Mouse (Mus musculus) forebrain, embryonic 11.5 days (tissue): ENCODE data around the gene Dab1. TPM values are rescaled to one million over a fixed set of nuclear protein-coding genes. Genes with fewer than 3 reads are reported as not detected.

Experiments used
- ATAC-seq: fragments of 200-750 bp; cut with Nextera tagmentation; replicated peaks from 2 replicates; pipeline ENCODE4 v1.8.0; 2017; ENCODE audit warnings: moderate TSS enrichment; ENCODE audit not compliant: low FRiP score
- DNase-seq: peaks from one replicate; pipeline ENCODE4 v3.0.0-alpha.2; 2017; ENCODE audit warnings: low spot score
- H3K27ac ChIP-seq: fragments of 300-500 bp; sonication (generic); 2 replicates; pipeline ENCODE4 v1.5.1; 2014; ENCODE audit warnings: low read depth, low read length
- H3K27me3 ChIP-seq: fragments of 300-500 bp; sonication (generic); 2 replicates; pipeline ENCODE4 v1.6.1; 2014; ENCODE audit warnings: mild to moderate bottlenecking, low read length, mixed read lengths; ENCODE audit not compliant: control insufficient read depth, insufficient read depth
- H3K36me3 ChIP-seq: fragments of 300-500 bp; sonication (generic); 2 replicates; pipeline ENCODE4 v1.6.1; 2014; ENCODE audit warnings: mild to moderate bottlenecking, low read length, moderate library complexity, mixed read lengths; ENCODE audit not compliant: control insufficient read depth, insufficient read depth
- H3K4me1 ChIP-seq: fragments of 300-500 bp; sonication (generic); replicated peaks from 2 replicates; pipeline ENCODE4 v1.6.1; 2014; ENCODE audit warnings: low read length, mixed read lengths; ENCODE audit not compliant: control insufficient read depth, insufficient read depth
- H3K4me2 ChIP-seq: fragments of 300-500 bp; sonication (generic); 2 replicates; pipeline ENCODE4 v1.6.1; 2014; ENCODE audit warnings: low read depth, mild to moderate bottlenecking, low read length, moderate library complexity, mixed read lengths; ENCODE audit not compliant: severe bottlenecking
- H3K4me3 ChIP-seq: fragments of 300-500 bp; sonication (generic); 2 replicates; pipeline ENCODE4 v1.5.1; 2014; ENCODE audit warnings: low read depth, low read length
- H3K9ac ChIP-seq: fragments of 300-500 bp; sonication (generic); 2 replicates; pipeline ENCODE4 v1.6.1; 2014; ENCODE audit warnings: low read length
- H3K9me3 ChIP-seq: fragments of 300-500 bp; sonication (generic); 2 replicates; pipeline ENCODE4 v1.6.1; 2016; ENCODE audit warnings: low read length, mixed read lengths; ENCODE audit not compliant: control insufficient read depth
- WGBS: fragments of 180-500 bp; shearing (Covaris S2); extraction: QIAGEN DNeasy Blood & Tissue Kit; methylation state at CpG from one replicate; pipeline ENCODE4 v1.1.7; 2014; 5-methylcytosine and 5-hydroxymethylcytosine counted together
- polyA plus RNA-seq: library from polyadenylated mRNA; unstranded; fragments of >200 nt; fragmentation: Nextera tagmentation; extraction: Ambion mirVana; gene quantifications from 2 replicates; pipeline ENCODE4 v1.2.1, GENCODE M21; 2014

The Dab1 gene
- polyA plus RNA-seq, 1 experiment from 2014 or later, result 51.6 TPM

DNA sequence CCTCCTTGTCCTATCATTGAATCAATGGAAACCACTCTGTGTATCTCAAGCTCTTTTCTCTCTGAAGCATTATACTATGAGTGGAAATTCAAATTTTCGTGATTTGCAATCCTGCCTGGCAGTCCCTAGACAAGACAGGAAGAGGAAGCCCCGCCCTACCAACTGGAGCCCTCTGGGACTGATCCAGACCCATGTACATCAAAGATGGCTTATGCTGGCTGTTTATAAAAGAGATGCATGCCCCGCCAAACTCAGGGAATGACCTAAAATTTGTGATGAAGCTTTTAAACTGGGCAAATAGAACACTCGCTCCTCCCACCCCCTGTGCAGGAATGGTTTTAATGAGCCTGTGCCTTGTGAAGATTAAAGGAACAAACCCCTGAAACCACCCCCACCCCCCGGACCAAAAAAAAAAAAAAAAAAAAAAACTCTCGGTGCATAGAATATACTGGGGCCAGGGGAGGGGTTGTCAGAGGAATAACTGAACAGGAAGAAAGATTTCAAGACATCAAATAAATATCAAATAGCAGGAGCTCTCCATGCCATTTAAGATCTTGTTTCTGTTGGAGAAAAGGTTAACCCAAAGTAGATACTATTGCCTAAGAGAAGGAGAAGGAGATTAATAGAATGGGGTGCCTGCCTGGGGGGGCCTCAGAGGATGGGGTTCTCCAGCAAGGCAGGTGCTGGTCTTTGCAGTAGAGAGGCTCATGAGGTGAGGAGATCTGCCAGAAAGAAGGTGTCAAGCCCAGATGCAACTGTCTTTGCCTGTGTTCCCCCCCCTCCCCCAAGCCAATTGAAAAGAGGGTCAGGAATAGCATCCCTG, 1024.6 kb downstream of the Dab1 start:
- Histone ChIP-seq H3K36me3 (no peaks in the 10 kb centered on the region), H3K4me3 (no peak overlapping the region), H3K4me2 (no peak overlapping the region), H3K4me1 (no peaks in the 10 kb centered on the region; the same call in 1 of the 2 replicates), H3K27ac (no peak overlapping the region), H3K9me3 (no peaks in the 10 kb centered on the region), H3K27me3 (no peaks in the 10 kb centered on the region), H3K9ac (no peak overlapping the region)
- WGBS, result 46% methylated on average over 6 of the region's 6 CpGs
- DNase-seq (peak; percentile 58), ATAC-seq (peak; percentile 64)

DNA sequence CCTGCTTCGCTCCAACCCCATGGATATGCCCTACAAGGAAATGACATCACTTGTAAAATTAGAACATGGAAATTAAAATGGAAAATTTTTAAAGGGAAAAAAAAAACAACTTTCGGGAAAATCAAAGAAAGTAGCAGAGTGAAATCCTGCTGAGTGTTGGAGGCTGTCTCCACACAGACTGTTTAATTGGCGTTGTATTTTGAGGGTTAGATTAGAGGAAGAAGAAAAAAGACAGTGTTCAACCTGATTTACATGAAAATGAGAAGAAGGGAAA, 1025.1 kb downstream of the Dab1 start:
- Histone ChIP-seq H3K27ac (0 out of 2 replicates have a peak overlapping the region, but pooled peaks have one; percentile 7), H3K9me3 (no peaks in the 10 kb centered on the region), H3K4me2 (no peak overlapping the region), H3K4me1 (no peaks in the 10 kb centered on the region; the same call in 1 of the 2 replicates), H3K36me3 (no peaks in the 10 kb centered on the region), H3K9ac (no peak overlapping the region), H3K27me3 (no peaks in the 10 kb centered on the region), H3K4me3 (no peak overlapping the region)
- 47% methylated on average over 3 of the region's 3 CpGs for WGBS
- ATAC-seq (no peak), DNase-seq (no peak)

DNA sequence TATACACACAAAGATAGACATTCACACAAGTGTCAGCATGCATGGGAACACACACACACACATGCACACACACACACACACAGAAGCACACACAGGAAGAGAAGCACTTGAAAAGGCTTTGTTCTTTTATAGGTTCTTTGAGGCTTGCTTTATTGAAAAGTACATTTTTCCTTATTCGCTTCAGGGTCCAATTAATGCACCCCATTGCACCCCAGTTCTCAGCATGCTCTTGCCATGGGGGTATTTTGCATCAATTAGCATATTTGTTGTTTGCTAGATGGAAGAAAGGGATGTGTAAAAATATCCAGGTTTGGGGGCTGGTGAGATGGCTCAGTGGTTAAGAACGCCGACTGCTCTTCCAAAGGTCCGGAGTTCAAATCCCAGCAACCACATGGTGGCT, 1025.7 kb downstream of the Dab1 start:
- Histone ChIP-seq H3K4me2 (no peak overlapping the region), H3K36me3 (no peaks in the 10 kb centered on the region), H3K27ac (0 out of 2 replicates have a peak overlapping the region, but pooled peaks have one; percentile 7), H3K4me3 (no peak overlapping the region), H3K4me1 (no peaks in the 10 kb centered on the region; the same call in 1 of the 2 replicates), H3K9ac (no peak overlapping the region), H3K9me3 (no peaks in the 10 kb centered on the region), H3K27me3 (no peaks in the 10 kb centered on the region)
- DNase-seq (no peak), ATAC-seq (peak; percentile 34; the same call in 1 of the 2 replicates)
- WGBS, result 71% methylated on average over 4 of the region's 4 CpGs

DNA sequence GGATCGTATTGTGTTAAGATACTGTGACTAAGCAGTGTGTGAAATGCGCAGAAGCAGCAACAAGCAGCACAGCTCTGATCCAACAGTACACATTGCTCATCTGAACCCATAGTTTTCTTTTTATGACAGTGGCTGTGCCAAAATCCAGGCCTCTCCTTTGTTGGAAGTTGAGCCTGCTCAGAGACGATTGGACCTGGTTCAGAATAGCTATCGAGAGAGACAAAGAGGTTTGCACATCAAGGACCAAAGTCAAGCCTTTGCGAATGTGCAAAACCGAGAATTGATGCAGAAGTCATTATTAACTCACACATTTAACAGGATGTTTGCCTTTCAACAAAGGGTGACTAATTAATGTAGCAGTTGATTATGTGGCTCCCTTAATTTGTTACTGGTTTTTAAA, 1032.6 kb downstream of the Dab1 start:
- no peak overlapping the region for H3K4me3 ChIP-seq
- 69% methylated on average over 6 of the region's 6 CpGs for WGBS
- DNase-seq (no peak), ATAC-seq (no peak)
- H3K9ac ChIP-seq, result no peak overlapping the region
- H3K9me3 ChIP-seq, result no peaks in the 10 kb centered on the region
- H3K4me1 ChIP-seq, result no peaks in the 10 kb centered on the region
- no peaks in the 10 kb centered on the region for H3K27me3 ChIP-seq
- H3K4me2 ChIP-seq, result no peak overlapping the region
- no peaks in the 10 kb centered on the region for H3K36me3 ChIP-seq
- H3K27ac ChIP-seq, result no peak overlapping the region

DNA sequence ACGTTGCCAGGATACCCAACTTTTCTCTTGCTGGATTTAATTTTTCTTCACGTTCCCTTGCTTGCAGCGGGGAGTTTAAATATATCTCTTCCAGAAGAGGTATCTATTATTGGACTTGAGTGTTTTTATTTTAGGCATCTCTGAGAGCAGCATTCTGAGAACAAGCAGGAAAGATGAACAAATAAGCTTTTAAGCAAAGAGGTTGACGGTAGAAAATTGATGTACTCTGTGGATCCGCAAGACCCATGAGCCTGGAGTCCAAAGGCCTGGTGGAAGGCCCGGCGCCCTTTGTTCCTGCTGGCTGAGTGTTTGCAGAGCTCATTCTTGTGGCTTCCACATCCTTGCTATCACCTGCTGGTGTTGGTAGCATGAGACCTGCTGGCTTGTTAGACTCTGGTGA, 1037.6 kb downstream of the Dab1 start:
- Histone ChIP-seq H3K9me3 (no peaks in the 10 kb centered on the region), H3K4me1 (no peaks in the 10 kb centered on the region), H3K4me2 (no peak overlapping the region), H3K27me3 (no peaks in the 10 kb centered on the region), H3K36me3 (no peaks in the 10 kb centered on the region), H3K4me3 (no peak overlapping the region), H3K9ac (no peak overlapping the region), H3K27ac (no peak overlapping the region)
- 95% methylated on average over 7 of the region's 7 CpGs for WGBS
- no peak for ATAC-seq
- DNase-seq, result no peak

DNA sequence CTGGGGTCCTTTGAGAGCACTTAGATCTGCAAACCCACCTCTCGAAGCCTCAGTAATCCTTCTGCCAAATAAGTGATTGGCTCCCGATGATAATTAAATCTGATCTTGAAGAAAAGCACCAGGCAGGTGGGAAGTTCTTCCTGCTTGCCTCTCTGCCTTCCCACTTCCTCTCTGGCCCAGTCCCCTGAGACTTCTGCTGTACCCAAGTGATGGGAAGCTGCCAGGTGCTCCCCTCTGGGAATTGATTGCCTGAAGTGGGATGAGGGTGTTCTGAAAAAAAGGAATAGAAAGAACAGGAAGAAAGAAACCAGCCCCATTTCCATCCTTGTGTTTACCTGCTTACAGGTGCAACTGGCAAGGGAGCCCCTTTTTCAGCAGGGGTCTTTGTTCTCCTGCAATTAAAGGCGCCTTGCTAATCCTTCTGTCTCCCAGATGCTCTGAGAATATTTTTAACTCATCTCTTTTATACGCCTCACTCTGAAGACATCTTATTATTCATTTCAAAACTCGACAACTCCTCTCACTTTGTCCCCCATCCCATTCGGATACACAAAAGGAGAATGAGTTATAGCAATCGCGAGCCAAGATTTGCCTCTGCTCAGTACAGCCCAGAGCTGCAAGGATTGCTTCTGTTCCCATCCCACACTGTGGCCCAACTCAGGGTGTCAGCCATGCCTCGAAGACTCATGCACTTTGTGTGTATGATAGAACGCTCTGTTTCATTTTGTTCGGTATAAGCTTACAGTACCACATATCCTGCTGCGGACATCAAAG, 1043.9 kb downstream of the Dab1 start:
- no peaks in the 10 kb centered on the region for H3K36me3 ChIP-seq
- no peaks in the 10 kb centered on the region for H3K9me3 ChIP-seq
- no peak for DNase-seq
- no peaks in the 10 kb centered on the region for H3K27me3 ChIP-seq
- H3K4me3 ChIP-seq, result no peak overlapping the region
- H3K4me2 ChIP-seq, result no peak overlapping the region
- no peak for ATAC-seq
- no peak overlapping the region for H3K9ac ChIP-seq
- peaks cover 9% of the 10 kb centered on the region for H3K4me1 ChIP-seq
- 78% methylated on average over 12 of the region's 12 CpGs for WGBS
- no peak overlapping the region for H3K27ac ChIP-seq

DNA sequence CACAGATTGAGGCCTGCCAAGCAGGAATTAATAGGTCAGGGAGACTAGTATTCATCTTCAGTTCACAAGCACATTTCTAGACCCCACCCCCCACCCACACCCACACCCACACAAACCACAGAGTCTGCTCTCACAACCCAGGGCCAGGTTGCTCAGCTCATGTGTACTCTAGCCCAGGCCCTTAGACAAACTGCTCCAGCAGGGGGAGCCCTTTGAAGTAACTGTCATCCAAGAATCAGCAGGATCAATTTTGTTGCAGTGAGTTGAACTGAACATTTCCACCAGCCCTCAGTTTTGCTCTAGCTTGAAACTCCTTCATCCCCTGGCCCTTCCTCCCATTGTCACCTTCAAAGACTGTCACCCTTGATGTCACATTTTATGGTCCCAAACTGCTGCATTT, 1046.4 kb downstream of the Dab1 start:
- H3K4me1 ChIP-seq, result peaks cover 9% of the 10 kb centered on the region
- 0 out of 2 replicates have a peak, but pooled peaks have one; percentile 44 for ATAC-seq
- H3K4me2 ChIP-seq, result no peak overlapping the region
- H3K4me3 ChIP-seq, result no peak overlapping the region
- H3K27me3 ChIP-seq, result no peaks in the 10 kb centered on the region
- DNase-seq, result peak; percentile 71
- no peak overlapping the region for H3K9ac ChIP-seq
- no peaks in the 10 kb centered on the region for H3K36me3 ChIP-seq
- H3K9me3 ChIP-seq, result no peaks in the 10 kb centered on the region
- no peak overlapping the region for H3K27ac ChIP-seq

DNA sequence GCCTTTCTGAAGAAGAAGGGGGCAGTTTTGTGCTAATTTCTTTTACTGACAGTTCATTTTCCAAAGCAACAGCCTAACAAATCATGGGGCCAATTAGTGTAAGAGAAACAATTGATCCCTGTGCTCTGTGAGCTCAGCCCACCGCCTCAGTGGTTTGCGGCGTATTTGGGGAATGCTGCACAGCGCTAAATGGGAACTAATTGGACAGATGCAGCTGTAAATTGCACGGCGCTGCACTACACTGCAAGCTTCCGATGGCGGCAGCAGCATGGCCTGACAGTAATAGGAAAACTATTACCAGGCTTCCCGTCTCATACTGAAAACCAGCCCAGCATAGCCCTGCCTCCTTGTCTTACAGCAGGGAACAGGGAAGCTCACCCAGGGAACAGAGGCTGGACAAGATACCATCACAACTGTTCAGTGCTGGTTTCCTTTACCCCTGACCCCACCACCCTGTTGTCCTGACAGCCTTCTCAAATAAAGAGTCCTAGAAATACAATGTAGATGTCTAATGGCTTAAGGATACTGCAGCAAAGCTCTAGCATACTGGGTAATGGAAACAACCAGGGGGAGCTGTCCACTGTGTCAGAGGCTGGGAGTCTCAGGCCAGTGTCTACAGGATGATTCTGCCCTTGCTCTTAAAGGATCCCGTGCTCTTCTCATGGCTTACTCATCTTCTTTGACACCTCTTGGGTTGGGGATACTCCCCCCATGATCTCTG, 1047.8 kb downstream of the Dab1 start:
- DNase-seq (peak; percentile 76), ATAC-seq (peak; percentile 91)
- Histone ChIP-seq H3K27me3 (no peaks in the 10 kb centered on the region), H3K36me3 (no peaks in the 10 kb centered on the region), H3K9ac (no peak overlapping the region; the same call in 1 of the 2 replicates), H3K27ac (peak overlapping the region; percentile 48), H3K9me3 (no peaks in the 10 kb centered on the region), H3K4me1 (peaks cover 9% of the 10 kb centered on the region), H3K4me3 (no peak overlapping the region), H3K4me2 (no peak overlapping the region)
- WGBS, result 44% methylated on average over 10 of the region's 10 CpGs
